Mouse (Mus musculus) T-helper 17 cell (primary cell): Measurements from ENCODE around the gene Asns.

ENCODE experiments used
- in situ Hi-C, 2 experiments: fragments of 300-600 bp; cut with MboI, MseI; formaldehyde crosslinking; loops; 1 replicate in 1 of 2; 2 replicates in 1 of 2; pipeline ENCODE4 v1.15.1; 2025; ENCODE audit warnings: high pct_unique_total_duplicates in 2 of 2

The Asns gene

DNA sequence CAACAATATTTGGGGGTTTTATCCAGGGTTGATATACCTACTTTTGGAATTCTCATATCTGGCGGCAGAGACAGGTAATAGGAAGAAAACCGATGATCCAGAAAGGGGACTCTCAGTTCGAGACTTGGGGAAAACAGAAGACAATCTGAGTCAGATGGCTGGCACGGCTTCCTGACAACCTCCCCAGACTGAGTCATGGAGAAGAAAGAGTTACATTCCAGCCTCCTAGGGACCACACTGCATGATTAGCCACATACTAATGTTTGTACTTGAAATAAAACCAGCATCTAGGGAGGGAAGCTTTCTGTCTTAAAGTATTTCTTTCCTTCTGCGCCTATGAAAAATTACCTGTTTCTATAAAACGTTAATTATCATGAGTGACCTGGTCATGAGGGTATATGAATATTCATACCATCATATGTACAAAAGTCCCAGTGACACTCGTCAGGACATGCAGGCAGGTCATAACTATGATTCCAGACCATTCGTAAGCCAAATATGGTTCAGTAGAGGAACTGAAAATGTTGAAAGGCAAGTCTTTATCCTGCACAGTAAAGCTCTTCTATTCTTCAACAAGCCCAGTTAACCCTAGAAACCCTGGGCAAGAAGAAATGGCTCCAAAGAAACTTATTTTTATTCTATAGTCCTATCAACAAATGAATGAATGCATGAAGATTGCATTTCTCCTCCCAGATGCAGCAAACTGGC, 16.7 kb downstream of the Asns start:
- in situ Hi-C loops: no loop called here

DNA sequence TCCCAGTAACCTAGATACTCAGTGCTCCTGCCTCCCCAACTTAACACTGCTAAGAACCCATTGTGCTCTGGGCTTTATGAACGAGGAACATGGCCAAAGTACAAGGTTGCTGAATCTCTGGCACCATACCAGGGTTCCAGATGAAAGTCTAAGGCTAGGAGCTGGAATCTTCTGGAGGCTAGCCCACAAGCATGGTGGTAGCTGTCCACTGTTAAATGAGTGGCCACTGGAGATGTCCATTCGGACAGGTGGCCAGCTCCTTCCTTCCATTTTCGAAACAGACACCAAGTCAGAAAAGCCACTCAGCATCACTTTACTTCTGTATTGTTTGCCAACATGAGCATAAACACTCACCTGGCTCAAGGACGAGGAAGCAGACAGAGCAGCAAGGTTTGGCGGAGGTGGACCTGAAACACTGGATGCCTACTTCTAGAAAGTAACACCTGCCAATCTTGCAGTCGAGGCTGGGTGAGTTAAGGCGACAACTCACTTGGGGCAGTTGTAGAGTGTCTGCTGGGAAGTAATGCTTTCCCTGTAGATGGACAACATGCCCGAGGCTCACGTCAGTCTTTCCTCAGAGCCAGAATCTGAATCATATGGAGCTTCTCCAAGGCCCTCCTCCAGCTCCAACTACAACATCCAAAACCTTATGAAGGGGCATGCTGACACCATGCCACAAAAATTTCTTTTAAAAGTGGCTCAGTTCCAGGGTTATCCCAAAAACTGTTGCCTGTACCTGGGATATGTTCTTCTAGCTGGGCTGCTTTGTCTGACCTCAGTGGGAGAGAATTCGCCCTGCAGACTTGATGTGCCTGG, 20.4 kb downstream of the Asns start:
- in situ Hi-C loops: loop anchor here in 1 of 2 experiments (25.0 kb wide), 1 partner anchor 660 kb away; no protein-coding TSS in a partner anchor

- in situ Hi-C loops: loop anchor here in 1 of 2 experiments (25.0 kb wide), 1 partner anchor 659 kb away; no protein-coding TSS in a partner anchor
Observed at GRCm38 (mm10) chr6:7671429-7671828, 21.6 kb downstream of the Asns start.

- in situ Hi-C loops: loop anchor here in 1 of 2 experiments (25.0 kb wide), 1 partner anchor 658 kb away; no protein-coding TSS in a partner anchor
Observed at GRCm38 (mm10) chr6:7670588-7670987, 22.5 kb downstream of the Asns start.

DNA sequence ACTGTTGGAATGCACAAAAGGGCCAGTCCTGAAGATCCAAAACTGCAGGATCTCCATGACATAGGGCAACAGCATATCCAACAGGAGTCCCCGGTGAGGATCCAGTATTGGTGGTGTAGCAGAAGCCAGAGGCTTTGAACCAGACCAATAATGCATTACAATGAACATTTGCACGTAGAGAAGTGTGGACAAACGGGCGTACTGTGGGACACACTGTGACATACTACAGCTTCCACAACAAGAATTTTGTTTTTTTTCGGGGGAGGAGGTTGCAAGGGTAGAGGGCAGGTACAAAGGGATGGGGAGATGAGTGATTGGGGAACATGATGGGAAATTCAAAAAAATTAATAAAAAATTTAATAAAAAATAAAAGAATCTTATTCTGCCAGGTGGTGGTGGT, 23.3 kb downstream of the Asns start:
- in situ Hi-C loops: loop anchor here in 1 of 2 experiments (25.0 kb wide), 1 partner anchor 657 kb away; no protein-coding TSS in a partner anchor

DNA sequence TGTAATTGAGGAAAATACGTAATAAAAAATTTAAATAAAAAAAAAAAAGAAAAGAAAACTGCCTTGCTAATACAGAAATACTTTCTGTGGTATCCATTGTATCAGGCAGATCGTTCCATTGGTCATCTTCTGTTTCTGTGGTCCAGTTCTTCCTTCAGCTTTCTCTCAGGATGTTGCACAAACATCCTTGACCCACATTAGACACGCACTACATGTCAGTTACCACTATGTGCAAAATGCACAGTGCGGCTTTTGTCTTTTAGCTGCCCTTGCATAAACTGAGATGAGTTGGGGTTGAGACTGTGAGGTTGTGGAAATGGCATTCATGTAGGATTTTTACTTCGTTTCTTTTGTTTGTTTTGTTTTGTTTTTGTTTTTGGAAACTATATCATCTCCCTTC, 24.7 kb downstream of the Asns start:
- in situ Hi-C loops: loop anchor here in 1 of 2 experiments (25.0 kb wide), 1 partner anchor 656 kb away; no protein-coding TSS in a partner anchor

GRCm38 (mm10) chr6:7665902-7666301, 27.2 kb downstream of the Asns start:
- in situ Hi-C loops: loop anchor here in 1 of 2 experiments (25.0 kb wide), 1 partner anchor 654 kb away; no protein-coding TSS in a partner anchor

DNA sequence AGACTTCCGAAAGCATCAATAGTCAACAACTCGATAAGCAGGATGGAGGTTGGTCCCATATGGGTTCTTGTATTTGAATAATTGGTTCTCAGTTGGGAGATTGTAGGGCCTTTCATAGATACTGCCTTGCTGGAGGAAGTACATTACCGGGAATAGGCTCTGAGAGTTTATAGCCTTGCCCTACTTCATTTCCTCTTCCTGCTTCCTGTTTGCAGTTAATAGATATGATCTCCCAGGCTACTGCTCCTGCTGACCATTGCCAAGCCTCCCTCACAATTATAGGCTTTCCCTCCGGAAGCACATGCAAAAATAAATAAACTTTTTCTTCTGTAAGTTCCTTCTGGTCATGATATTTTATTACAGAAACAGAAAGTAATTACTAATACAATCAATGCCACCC, 31.6 kb downstream of the Asns start:
- in situ Hi-C loops: loop anchor here in 1 of 2 experiments (25.0 kb wide), 1 partner anchor 649 kb away; no protein-coding TSS in a partner anchor

GRCm38 (mm10) chr6:7660377-7661080, 32.5 kb downstream of the Asns start:
- in situ Hi-C loops: loop anchor here in 1 of 2 experiments (25.0 kb wide), 1 partner anchor 648 kb away; no protein-coding TSS in a partner anchor

GRCm38 (mm10) chr6:7656601-7657000, 36.5 kb downstream of the Asns start:
- in situ Hi-C loops: loop anchor here (5.0 to 25.0 kb wide), 2 partner anchors 644 to 649 kb away; no protein-coding TSS in a partner anchor

- in situ Hi-C loops: loop anchor here in 1 of 2 experiments (25.0 kb wide), 1 partner anchor 1661 kb away; no protein-coding TSS in a partner anchor
Observed at GRCm38 (mm10) chr6:7648458-7648857, 44.6 kb downstream of the Asns start.
